Comparison of ENCODE assay signal across 11 mouse cellular contexts in genomic region chr9:119457122-119457521, GRCm38 (mm10).
"Had no signal": no experiment of that assay in that cellular context is flagged by ENCODE, and none has a peak within 500 bp of the region (broad histone marks: within the 10 kb centered on the region; RNA-seq: fewer than 3 reads in every experiment).

No protein-coding gene starts in this region.

- H3K4me2 ChIP-seq: liver, embryonic 13.5 days; midbrain, embryonic 11.5 days had no signal

- H3K27ac ChIP-seq: left cerebral cortex, adult 2 months; liver, embryonic 13.5 days had no signal

- H3K9me3 ChIP-seq: liver, embryonic 13.5 days had no signal

- H3K4me3 ChIP-seq: left cerebral cortex, adult 2 months; liver, embryonic 13.5 days had no signal

- DNase-seq: kidney, postnatal 14 days; kidney, postnatal 4 days; liver, embryonic 13.5 days; lung, adult 2 months; lung, postnatal 14 days; lung, postnatal 4 days; midbrain, embryonic 14.5 days; thymus, adult 18-20 months; thymus, postnatal 36 days had no signal

- H3K27me3 ChIP-seq: liver, embryonic 13.5 days had no signal

- H3K9ac ChIP-seq: liver, embryonic 13.5 days had no signal

- H3K4me1 ChIP-seq: liver, embryonic 13.5 days had no signal
